Mouse (Mus musculus) ovary, adult 2 months (tissue): ENCODE measurements around the gene Ly6g6f. TPM values are rescaled to one million over a fixed set of nuclear protein-coding genes. Genes with fewer than 3 reads are reported as not detected.

Experiments
- polyA plus RNA-seq: library from polyadenylated mRNA; depleted of rRNA; stranded (reverse); fragments of >200 nt; gene quantifications from 2 replicates; pipeline ENCODE4 v1.2.3, GENCODE M21; 2012; rRNA removed

Ly6g6f gene
- polyA plus RNA-seq: not detected in 2 replicates

DNA sequence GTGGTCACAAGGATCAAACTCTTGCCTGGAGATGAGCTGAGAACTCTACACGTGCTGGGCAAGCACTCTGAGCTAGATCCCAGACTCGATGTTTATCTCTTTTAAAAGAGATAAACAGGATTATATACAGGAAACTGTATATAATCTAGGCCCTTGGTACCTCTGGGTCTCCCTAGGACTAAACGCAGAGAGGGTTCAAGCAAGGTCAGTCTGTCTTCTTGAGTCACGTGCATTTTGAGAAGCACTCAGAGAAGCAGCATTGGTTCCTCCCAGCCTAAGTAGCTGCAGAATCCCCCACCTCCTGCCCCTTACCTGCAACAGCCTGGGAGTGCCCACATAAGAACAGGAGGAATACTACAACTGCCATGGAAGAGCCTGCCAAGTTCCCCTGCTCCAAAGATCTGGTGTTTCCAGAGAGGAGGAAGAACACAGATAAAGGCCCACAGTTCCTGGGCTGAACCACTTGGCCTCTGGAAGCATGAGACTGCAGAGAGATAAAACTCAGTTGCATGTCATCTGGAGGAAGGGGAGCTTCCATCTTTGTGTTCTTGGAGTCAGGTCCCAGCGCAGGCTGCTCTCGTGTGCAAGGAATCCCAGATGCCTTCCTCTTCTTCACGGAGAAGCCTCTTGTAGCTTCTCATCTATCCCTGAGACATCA is at the start of gene Ly6g6f:
Gene Ly6g6f, minus strand, starts transcription at position 403 of the 658 bp plus-strand sequence.

DNA sequence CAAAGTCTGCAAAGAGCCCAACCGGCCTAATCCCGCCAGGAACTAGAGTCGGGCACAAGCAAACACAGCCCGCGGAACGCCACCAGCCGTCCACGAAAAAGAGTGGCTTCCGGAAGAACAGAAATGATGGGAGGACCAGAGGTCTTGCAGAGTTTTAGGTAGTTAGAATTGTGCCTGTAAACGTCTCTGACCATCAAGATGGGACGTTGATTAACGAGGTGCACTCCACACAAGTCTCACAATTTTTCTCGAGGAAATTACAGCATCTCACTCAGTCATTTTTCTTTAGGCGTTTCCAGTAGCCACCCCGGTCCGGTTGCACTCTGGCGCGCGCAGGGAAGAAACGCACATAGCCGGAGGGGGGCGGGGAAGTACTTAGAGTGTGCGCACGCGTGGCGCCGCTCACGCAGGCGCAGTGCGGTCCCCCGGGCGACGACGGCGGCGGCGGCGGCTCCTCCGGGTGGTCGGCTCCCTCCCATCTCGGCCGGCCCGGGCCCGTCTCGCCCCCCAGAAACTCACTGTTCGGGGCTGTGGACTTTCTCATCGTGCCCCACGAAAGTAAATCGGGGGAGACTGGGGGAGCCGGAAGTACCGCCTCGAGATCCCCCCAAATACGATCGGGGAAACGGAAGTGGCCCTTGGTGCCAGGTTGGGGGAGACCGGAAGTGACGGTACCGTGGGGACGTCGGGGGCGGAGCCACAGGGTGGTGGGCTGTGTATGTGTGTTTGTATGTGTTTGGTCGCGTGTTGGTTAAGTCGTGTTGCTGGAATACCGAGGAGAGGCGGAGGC is 49.6 kb upstream of the Ly6g6f start, which contains the start of gene Bag6:
Gene Bag6, plus strand, starts transcription at position 378 of the 790 bp plus-strand sequence.

DNA sequence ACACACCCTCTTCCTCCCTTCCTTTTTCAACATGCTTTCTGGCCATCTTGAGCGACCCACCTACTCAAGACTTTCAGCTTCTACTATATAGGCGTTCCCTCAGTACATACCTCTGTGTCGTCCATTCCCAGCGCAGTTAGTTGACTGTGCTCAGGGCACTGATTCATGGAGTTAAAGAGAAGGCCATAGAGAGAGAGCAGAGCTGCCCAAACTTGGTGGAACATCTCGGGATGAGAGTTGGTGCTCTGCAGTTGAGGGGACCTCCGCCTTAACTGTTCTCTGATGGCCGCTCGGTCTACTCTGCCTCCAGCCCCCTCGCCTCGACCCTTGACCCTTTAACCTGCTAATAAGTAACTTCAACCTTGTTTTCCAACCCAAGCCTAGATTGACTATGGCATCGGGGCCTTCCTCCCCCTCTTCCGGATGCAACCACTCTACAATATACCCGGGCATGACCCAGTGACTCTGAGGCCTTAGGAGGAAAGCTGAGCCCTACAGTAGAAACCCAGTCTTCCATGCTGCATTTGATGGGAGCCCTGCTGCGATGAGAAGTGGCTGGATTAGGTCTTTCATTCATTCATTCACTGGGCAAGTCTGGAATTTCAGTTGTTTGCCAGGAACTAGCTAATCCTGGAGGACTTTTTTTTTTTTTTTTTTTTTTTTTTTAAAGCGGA is 46.2 kb upstream of the Ly6g6f start, which contains the start of gene Apom:
Gene Apom, minus strand, starts transcription at position 551 of the 674 bp plus-strand sequence.

DNA sequence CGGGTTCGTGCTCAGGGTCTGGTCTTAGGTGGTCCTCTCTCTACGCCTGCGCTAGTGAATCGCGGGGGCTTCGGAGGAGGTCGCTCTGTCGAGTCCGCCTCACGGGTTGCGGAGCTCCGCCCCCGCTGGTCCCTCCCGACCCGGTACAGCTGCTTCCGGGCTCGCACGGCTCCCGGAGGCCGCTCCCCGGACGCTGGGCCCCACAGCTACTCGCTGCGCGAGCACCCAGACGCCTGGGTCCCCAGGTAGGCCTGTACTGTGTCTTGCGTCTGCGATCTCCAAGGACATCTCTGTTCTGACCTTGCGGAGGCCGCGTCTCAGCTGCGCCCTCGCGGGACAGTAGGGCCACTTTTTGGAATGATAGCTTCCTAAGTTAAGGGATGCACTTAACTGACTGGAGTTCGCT is 40.8 kb upstream of the Ly6g6f start, which contains the start of gene D17H6S53E:
Gene D17H6S53E, plus strand, starts transcription at position 168 of the 406 bp plus-strand sequence.

DNA sequence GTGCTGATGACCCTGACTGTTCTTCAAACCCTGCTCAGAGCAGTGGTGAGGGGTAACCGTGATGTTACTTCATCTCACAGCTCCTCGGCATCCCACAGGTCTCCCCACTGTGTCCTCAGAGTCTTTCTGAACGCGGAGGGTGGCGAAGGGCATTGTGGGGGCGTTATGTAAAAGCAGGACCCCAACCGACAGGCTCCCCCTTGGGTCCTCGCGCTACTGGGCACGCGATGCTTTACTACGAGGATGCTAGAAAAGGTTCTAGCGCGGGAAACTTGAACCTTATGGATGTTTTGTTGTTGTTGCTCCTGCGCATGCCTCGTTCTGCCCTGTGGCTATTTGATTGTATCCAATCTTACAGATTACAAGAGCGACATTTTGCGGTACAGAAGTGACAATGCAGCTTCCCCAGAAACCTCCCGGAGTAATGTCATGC is 36.5 kb upstream of the Ly6g6f start, which contains the start of gene Csnk2b:
Gene Csnk2b, minus strand, starts transcription at position 183 of the 433 bp plus-strand sequence.

DNA sequence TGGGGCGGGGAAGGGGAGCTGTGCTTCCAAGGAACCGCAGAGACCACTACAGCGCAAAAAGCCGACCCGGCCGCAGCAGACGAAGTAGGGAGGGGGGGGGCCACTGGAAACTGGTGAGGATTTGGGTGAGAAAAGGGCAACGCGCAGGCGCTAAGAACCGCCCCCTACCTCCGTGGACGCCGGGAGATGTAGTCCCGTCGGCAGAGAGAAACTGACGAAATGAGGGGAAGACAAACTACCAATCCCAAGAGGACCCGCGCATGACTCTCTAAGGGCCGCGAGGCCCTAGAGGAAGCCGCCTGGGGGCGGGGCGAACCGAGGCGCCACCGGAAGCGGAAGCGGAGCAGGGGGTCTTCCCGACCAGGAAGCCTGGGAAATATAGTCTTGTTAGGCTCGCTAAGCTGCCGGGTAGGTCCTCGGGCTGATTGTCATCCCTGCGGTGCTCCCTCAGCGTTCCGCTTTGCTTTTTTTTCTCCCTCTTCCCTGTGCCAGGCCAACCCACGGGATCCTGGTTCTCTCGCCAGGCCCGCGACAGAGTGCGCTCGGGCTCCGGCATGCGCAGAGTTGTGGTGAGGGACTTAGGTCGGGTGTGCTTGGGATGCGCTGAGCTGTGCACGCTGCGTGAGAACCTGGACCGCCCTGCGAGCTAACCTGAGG is 35.9 kb upstream of the Ly6g6f start, which contains the start of gene Gpank1:
Gene Gpank1, plus strand, starts transcription at position 313 of the 657 bp plus-strand sequence.

DNA sequence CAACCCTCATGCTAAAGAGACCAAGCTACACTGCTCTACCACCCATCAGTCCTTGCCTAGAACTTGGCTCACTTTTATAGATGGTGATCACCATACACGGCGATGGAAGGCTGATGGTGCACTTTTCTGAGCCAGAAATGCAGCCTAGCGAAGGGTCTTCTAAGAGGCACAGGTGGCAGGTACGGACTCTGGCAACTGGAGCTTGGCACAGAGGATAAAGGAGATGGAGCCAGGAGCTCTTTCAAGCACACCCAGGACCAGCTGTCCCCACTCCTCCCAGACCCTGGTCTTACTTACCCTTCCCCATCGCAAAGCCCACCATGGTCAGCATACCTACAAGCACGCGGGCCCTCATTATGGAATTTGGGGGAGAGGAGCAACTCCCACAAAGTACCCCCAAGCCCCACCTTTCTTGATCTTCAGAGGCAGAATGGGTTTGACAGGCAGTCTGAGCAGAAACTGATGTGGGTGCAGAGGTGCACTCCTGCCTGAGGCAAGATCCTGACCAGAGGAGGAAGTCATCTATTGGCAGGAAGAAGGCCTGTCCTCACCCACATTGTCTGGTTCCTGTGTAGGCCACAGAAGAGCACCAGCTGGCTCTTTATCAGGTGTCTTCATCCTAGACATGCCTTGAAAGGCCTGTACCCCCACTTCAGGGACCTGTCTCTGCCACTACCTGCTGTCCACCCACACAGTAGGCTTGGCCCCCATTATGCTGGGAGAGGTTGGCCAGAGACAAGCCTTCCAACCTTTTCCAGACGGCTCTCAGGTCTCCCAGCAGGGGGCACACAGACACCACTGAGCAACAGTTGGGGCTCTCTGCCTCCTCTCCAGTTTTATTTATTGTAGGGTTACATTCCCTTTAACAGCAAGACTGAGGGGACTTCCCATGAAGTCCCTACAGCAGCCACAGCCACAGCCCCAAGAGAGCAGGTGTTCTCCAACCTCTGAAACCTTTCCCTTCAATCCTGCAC is 29.9 kb upstream of the Ly6g6f start, which contains the start of gene Ly6g5b:
Gene Ly6g5b, minus strand, starts transcription at position 383 of the 974 bp plus-strand sequence.

DNA sequence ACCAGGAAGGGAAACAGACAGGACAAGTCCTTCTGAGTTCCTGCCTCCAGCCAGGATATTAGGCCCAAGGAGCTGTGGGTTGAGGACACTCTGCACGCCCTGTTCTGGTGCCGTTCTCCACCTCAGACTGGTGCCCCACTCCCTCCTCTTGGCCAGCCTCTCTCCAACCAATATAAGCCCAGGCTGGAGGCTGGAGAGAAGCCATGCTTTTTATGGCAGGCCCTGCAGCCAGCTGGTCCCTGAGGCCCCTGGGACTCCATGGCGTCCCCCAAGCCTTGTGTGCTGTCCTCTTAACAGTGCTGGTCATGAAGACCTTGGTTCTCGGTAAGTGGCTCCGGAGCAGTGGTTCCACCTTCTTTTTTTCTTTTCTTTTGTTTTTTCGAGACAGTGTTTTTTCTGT is 22.7 kb upstream of the Ly6g6f start, which contains the start of gene Ly6g5c:
Gene Ly6g5c, plus strand, starts transcription at position 183 of the 400 bp plus-strand sequence.

DNA sequence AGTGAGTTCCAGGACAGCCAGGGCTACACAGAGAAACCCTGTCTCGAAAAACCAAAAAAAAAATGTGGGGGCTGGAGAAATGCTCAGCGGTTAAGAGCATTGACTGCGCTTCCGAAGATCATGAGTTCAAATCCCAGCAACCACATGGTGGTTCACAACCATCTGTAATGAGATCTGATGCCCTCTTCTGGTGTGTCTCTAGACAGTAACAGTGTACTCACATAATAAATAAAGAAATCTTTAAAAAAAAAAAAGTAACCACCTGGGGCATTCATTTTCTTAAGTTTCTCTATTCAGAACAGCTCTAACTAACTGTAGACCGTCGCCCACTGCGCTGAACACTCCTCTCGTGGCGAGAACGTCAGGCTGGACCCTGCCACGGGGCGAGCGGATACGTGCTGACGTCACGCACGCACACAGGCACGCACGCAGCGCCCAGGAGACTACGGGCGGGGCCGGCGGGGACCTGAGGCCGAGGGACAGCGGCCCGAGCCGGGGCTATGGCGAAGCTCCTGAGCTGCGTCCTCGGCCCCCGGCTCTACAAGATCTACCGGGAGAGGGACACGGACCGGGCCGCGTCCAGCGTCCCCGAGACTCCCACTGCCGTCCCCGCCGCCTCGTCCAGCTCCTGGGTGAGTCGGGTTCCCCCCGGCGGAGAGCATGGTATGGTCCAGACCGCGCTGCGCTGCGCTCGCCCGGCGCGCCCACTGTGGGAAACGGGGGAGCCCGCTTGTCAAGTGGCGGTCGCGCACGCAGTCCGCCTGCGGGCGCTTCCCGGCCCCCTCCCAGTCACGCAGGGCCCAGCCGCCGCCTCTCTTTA is 3.6 kb upstream of the Ly6g6f start, which contains the start of gene Abhd16a:
Gene Abhd16a, plus strand, starts transcription at position 439 of the 820 bp plus-strand sequence.

DNA sequence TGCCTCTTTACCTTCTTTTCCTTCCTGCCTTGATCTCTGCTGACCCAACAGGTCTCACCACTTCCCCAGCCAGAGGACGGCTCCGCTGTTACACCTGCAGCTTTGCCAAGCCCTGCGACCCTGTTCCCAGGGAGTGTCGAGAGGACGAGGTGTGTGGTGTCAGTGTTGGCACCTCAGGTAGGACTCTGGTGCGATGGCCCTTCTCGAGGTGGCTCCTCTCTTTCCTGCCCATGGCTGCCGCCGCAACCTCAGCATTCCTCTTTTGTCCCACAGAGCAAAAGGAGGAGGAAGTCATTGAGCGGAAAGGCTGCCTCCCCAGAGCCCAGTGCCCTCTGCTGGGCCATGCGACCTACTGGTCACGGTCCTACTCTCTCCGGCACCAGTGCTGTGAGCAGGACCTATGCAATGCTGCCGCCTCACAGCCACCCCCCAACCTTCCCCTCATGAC is 7.6 kb downstream of the Ly6g6f start, which contains the start of gene Ly6g6d:
Gene Ly6g6d, minus strand, starts transcription at position 280 of the 448 bp plus-strand sequence.

DNA sequence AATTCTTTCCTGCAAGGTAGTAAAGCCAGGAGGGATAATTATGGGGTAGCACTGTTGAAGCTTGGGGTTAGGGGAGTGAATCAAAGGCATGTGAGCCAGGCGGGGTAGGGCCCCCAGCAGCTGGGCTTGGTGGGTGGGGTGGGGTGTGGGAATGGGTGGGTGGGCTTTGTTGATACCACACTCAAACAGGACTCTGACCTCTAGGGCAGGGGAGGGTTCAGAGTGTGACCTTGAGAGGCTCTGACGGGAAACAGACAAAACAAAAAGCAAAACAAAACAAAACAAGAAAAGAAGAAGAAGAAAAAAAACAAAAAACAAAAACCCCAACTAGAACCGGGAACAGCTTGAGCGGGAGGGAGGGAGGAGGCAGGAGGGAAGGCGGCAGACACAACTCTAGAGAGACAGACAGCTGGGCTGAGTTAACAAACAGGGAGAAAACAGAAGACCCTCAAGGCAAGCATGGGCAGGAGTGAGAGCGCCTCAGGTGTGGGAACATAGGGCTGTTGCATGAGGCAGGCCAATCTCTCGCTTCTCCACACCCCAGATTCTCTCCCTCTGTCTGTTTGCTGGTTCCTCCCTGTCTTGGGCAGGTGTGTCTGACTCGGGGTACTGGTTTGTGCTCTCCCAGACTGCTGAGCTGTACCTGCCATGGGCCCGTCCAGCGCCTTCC is 8.8 kb downstream of the Ly6g6f start, which contains the start of gene Ly6g6e:
Gene Ly6g6e, plus strand, starts transcription at position 396 of the 670 bp plus-strand sequence.

DNA sequence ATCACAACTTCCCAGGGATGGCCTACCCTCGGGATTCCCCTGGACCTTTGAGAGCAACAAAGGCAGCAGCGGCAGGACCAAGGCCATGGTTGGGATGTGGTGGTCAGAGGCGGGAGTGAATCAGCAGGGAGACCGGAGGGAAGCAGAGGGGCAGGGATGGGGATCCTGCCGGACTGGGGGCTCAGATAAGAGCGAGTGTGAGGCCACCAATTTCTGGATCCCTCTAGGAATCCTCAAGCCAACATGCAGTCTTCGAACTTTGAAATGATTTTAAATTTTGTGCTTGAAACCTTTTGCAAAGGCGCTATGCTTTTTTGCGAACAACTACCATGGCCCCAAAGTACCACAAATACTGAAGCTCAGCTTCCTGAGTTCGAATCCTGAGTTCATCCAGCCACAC is 19.3 kb downstream of the Ly6g6f start, which contains the start of gene Mpig6b:
Gene Mpig6b, minus strand, starts transcription at position 101 of the 400 bp plus-strand sequence.

DNA sequence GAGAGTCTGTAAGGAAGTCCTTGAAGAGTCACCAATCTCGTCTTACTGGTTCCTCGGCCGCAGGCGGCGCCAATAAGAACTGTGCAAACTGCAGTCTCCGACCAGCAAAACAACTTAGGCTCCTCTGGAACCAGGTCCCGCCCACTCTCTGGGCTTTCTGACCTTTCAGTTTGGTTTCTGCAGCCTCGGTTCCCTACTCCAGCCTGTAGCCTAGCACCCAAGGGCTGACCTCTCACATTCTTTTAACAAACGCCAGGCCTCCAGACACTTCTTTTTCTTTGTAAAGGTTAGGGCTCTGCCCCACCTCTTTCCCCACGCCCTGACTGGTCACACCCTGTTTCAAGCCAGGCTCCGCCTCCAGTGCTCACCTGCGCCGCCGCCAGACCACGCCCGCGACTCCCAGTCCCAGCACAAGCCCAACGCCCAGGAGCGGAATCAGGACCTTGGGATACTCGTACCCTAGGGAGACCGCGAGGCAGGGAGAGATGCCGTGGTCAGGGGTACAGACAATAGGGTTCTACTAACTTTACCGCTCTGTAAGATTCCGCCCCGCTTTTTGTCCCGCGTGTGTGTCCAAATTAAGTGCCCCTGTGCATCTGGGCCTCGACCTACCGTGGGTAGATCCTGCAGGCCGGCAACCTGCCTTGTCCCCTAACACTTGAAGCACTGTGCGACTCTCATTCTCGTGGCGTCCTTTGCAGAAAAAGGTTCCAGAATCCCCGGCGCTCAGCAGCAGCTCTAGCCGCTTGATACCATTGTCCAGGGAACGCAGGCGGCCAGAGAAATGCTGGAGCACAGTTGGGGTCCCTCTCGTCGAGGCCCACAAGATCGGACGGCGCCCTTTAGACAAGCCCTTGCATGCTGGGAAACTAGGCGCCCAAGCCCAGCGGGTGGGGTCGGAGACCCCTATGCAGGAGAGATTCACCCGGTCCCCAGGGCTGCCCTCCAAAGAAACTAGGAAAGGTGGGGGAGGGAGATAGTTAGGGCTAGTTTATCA is 20.2 kb downstream of the Ly6g6f start, which contains the start of gene Ly6g6c:
Gene Ly6g6c, plus strand, starts transcription at position 438 of the 997 bp plus-strand sequence.

DNA sequence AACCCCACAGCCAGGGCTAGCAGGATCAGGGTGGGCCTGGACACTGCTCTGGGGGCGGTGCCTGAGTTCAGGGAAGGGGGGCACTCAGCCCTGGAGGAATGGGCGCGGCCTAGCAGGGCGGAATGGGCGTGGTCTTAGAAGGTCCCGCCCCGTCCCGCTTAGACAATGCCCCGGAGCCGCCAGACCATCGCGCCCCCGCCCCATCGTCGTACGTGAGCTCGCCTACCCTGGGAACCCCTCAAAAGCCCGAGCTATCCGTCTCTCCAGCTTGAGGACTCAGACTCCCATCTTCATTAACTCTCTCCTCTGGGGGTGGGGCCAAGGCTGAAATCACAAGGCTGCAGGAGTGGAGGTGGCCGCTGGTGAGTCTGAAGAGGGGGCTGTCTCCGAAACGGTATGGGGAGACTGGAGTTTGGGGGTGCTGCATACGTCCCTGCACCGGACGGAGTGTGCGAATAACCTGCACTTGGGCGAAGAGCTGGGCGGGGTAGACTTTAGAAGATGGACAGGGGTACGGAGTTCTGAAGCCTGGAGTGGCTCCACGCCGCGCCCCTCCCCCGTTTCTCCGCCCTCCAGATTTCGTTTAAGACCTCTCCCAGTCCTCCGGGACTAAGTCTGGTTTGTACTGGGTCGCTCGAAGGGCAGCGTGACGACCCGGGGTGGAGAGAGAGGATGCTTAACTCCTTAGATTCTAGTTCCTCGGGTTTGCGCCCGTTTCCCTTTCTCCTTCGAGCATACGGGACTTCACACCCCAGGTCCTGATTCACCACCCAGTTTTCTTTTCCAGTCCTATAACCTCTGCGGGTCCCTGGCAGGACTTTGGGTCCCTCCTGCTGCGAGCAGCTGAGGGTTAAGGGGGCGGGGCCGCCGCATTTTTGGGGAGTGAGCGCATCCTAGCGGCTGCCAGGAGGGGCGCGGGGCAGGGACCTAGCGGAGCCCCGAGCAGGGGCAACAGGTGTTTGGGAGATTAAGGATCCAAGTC is 26.2 kb downstream of the Ly6g6f start, which contains the start of gene Ddah2:
Gene Ddah2, plus strand, starts transcription at position 125 of the 982 bp plus-strand sequence.

DNA sequence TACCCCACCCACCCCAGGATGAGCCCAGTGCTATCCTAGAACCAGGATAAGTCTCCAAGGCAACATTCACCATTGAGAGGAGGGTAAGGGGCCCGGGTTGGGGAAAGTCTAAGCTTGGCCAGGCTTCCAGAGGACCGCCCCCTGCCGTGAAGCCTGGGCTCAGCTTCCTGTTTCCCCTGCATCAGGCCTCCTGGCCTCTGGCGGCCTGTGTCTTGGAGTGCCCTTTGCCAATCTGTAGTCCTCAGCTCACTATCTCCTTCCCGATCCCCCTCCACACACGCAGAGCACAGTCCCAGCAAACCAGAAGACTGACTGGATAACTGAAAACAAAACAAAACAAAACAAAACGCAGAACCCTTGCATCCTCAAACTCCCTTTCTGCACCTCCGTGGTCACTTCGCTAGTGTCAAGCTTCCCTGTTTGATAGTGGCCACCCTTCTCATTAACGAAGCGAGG is 35.8 kb downstream of the Ly6g6f start, which contains the start of gene Clic1:
Gene Clic1, plus strand, starts transcription at position 406 of the 456 bp plus-strand sequence.

